Mouse (Mus musculus): ENCODE data around the gene Fign. TPM values are rescaled to one million over a fixed set of nuclear protein-coding genes. Genes with fewer than 3 reads are reported as not detected.

Fign gene
- polyA plus RNA-seq (2012; rRNA removed) = 1.3 and 1.4 TPM in 2 replicates

- peak within 1 kb of the TSS; percentile 50; the same call in 1 of the 2 replicates for H3K27ac ChIP-seq (ENCODE audit: insufficient read depth, low read length)
- peak within 1 kb of the TSS; percentile 44 for H3K4me3 ChIP-seq (ENCODE audit: insufficient read depth, low read length)
- no peaks in the 10 kb centered on the region for H3K4me1 ChIP-seq (ENCODE audit: control insufficient read depth, insufficient read depth, low read length)
- TF ChIP-seq CTCF (IDR thresholded peaks at IDR 0.05; ENCODE audit: extremely low read depth, insufficient read depth, low read length) = no peak
- TF ChIP-seq POLR2A (IDR thresholded peaks at IDR 0.05; ENCODE audit: extremely low read depth, insufficient read depth, low read length) = no peak
Observed at GRCm38 (mm10) chr2:64097937-64098617, at the start of gene Fign. Gene Fign, minus strand, starts transcription at chr2:64098038.

DNA sequence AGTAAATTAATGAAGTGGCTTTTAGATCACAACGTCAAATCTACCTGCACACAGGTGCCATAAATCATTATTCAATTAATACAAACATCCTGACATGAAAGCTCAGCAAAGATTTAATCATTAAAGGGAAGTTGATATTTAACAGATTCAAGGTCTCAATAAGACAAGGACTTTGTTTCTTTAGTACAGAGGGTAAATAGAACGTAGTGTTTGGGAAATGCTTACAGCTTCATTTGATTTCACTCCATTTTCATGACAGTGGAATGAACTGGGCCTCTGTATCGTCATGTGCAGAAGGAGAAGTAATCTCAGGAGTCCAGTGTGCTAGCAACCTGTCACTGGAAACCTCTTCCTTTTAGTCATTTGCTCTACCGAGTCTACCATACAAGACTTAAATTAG lies 35.8 kb upstream of the Fign start:
- TF ChIP-seq CTCF (IDR thresholded peaks at IDR 0.05; ENCODE audit: extremely low read depth, insufficient read depth, low read length) (no peak), POLR2A (IDR thresholded peaks at IDR 0.05; ENCODE audit: extremely low read depth, insufficient read depth, low read length) (no peak)
- Histone ChIP-seq H3K4me1 (ENCODE audit: control insufficient read depth, insufficient read depth, low read length) (no peaks in the 10 kb centered on the region), H3K4me3 (ENCODE audit: insufficient read depth, low read length) (no peak overlapping the region), H3K27ac (ENCODE audit: insufficient read depth, low read length) (no peak overlapping the region)

DNA sequence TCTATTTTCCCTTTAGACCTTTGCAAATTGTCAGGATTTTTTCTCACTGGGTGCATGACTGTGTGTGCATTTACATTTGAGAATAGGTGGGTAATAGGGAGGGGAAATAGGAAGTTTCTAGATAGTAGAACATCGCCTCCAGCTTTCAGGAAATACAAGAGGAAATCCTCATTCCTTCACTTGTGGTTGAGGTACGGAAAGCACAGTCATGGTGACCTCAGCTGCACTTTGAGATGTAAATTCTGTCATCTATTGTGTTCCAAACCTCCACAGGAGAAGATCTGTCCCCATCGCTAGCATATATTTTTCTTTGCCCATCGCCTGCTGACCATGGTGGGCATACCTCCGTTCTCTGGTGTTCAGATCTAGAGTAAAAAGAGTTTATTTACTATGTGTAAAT lies 22.7 kb upstream of the Fign start:
- H3K4me1 ChIP-seq (ENCODE audit: control insufficient read depth, insufficient read depth, low read length) = no peaks in the 10 kb centered on the region
- H3K27ac ChIP-seq (ENCODE audit: insufficient read depth, low read length) = no peak overlapping the region
- TF ChIP-seq POLR2A (IDR thresholded peaks at IDR 0.05; ENCODE audit: extremely low read depth, insufficient read depth, low read length) (no peak), CTCF (IDR thresholded peaks at IDR 0.05; ENCODE audit: extremely low read depth, insufficient read depth, low read length) (no peak)
- no peak overlapping the region for H3K4me3 ChIP-seq (ENCODE audit: insufficient read depth, low read length)

GRCm38 (mm10) chr2:64116613-64117012 lies 18.8 kb upstream of the Fign start:
- TF ChIP-seq CTCF (IDR thresholded peaks at IDR 0.05; ENCODE audit: extremely low read depth, insufficient read depth, low read length) (no peak), POLR2A (IDR thresholded peaks at IDR 0.05; ENCODE audit: extremely low read depth, insufficient read depth, low read length) (no peak)
- Histone ChIP-seq H3K4me3 (ENCODE audit: insufficient read depth, low read length) (no peak overlapping the region), H3K27ac (ENCODE audit: insufficient read depth, low read length) (no peak overlapping the region), H3K4me1 (ENCODE audit: control insufficient read depth, insufficient read depth, low read length) (no peaks in the 10 kb centered on the region)

DNA sequence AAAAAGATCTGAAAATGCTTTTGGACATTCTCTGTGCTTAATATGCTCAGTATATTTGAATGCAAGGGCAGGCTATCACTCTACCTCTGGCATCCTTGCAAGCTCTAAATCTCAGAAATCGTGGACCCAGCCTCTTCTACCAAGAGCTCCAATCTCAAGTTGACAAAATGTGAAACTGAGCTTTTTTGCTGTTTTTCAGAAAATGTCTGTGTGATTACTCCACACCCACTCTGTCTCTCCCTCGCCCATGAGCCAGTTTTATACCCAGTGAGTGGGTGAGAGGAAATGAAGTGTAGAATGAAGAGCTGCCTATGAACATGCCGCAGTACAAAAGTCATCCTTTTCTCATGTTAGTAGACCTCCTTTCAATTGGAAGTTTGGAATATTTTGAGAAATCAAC lies 13.3 kb upstream of the Fign start:
- TF ChIP-seq POLR2A (IDR thresholded peaks at IDR 0.05; ENCODE audit: extremely low read depth, insufficient read depth, low read length) (no peak), CTCF (IDR thresholded peaks at IDR 0.05; ENCODE audit: extremely low read depth, insufficient read depth, low read length) (no peak)
- no peak overlapping the region for H3K27ac ChIP-seq (ENCODE audit: insufficient read depth, low read length)
- no peak overlapping the region for H3K4me3 ChIP-seq (ENCODE audit: insufficient read depth, low read length)
- H3K4me1 ChIP-seq (ENCODE audit: control insufficient read depth, insufficient read depth, low read length) = no peaks in the 10 kb centered on the region; the same call in 1 of the 2 replicates

- TF ChIP-seq CTCF (IDR thresholded peaks at IDR 0.05; ENCODE audit: extremely low read depth, insufficient read depth, low read length) = no peak
- no peak for TF ChIP-seq POLR2A (IDR thresholded peaks at IDR 0.05; ENCODE audit: extremely low read depth, insufficient read depth, low read length)
- H3K4me3 ChIP-seq (ENCODE audit: insufficient read depth, low read length) = no peak overlapping the region
Observed at GRCm38 (mm10) chr2:64109860-64110259, 12.0 kb upstream of the Fign start.

DNA sequence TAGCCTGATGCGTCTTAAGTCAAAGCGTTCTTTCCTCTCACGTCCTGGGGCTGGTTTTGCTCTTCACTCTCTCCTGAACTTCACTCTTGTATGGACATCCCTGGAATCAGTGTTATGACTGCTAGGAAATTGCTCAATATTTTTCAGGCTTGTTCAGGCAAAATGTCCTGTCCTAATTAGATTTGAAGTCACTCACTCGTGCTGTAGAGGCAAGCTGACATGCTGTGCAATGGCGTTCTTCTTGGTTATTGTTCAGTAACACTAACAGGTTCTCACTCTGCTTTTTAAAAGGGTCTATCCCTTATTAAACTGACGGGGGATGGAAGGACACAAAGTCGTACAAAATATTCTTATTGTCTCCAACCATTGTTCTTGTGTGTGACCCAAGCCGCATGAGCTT lies 10.2 kb upstream of the Fign start:
- no peaks in the 10 kb centered on the region; the same call in 1 of the 2 replicates for H3K4me1 ChIP-seq (ENCODE audit: control insufficient read depth, insufficient read depth, low read length)
- no peak for TF ChIP-seq POLR2A (IDR thresholded peaks at IDR 0.05; ENCODE audit: extremely low read depth, insufficient read depth, low read length)
- no peak for TF ChIP-seq CTCF (IDR thresholded peaks at IDR 0.05; ENCODE audit: extremely low read depth, insufficient read depth, low read length)
- no peak overlapping the region for H3K27ac ChIP-seq (ENCODE audit: insufficient read depth, low read length)
- no peak overlapping the region for H3K4me3 ChIP-seq (ENCODE audit: insufficient read depth, low read length)

More at GRCm38 (mm10) chr2:64109860-64110259, 12.0 kb upstream of the Fign start:
- Histone ChIP-seq H3K4me1 (ENCODE audit: control insufficient read depth, insufficient read depth, low read length) (no peaks in the 10 kb centered on the region; the same call in 1 of the 2 replicates), H3K27ac (ENCODE audit: insufficient read depth, low read length) (no peak overlapping the region)

GRCm38 (mm10) chr2:64098618-64099320 lies 931 bp upstream of the Fign start:
- Histone ChIP-seq H3K4me3 (ENCODE audit: insufficient read depth, low read length) (peak overlapping the region; percentile 44), H3K4me1 (ENCODE audit: control insufficient read depth, insufficient read depth, low read length) (no peaks in the 10 kb centered on the region), H3K27ac (ENCODE audit: insufficient read depth, low read length) (peak overlapping the region; percentile 50; the same call in 1 of the 2 replicates)
- no peak for TF ChIP-seq CTCF (IDR thresholded peaks at IDR 0.05; ENCODE audit: extremely low read depth, insufficient read depth, low read length)
- no peak for TF ChIP-seq POLR2A (IDR thresholded peaks at IDR 0.05; ENCODE audit: extremely low read depth, insufficient read depth, low read length)

GRCm38 (mm10) chr2:64096721-64097411 lies 972 bp downstream of the Fign start:
- Histone ChIP-seq H3K4me3 (ENCODE audit: insufficient read depth, low read length) (peak overlapping the region; percentile 44), H3K27ac (ENCODE audit: insufficient read depth, low read length) (no peak overlapping the region), H3K4me1 (ENCODE audit: control insufficient read depth, insufficient read depth, low read length) (no peaks in the 10 kb centered on the region)
- TF ChIP-seq CTCF (IDR thresholded peaks at IDR 0.05; ENCODE audit: extremely low read depth, insufficient read depth, low read length) (no peak), POLR2A (IDR thresholded peaks at IDR 0.05; ENCODE audit: extremely low read depth, insufficient read depth, low read length) (no peak)

Measured in cortical plate, adult 2 months (tissue).